Mouse (Mus musculus): ENCODE data around the gene Slc37a4.
"Not testable (repeated sequence)": the region's sequence is repeated elsewhere in the genome, so short reads cannot be mapped to it uniquely, and the experiment has no call there.

Gene Slc37a4

DNA sequence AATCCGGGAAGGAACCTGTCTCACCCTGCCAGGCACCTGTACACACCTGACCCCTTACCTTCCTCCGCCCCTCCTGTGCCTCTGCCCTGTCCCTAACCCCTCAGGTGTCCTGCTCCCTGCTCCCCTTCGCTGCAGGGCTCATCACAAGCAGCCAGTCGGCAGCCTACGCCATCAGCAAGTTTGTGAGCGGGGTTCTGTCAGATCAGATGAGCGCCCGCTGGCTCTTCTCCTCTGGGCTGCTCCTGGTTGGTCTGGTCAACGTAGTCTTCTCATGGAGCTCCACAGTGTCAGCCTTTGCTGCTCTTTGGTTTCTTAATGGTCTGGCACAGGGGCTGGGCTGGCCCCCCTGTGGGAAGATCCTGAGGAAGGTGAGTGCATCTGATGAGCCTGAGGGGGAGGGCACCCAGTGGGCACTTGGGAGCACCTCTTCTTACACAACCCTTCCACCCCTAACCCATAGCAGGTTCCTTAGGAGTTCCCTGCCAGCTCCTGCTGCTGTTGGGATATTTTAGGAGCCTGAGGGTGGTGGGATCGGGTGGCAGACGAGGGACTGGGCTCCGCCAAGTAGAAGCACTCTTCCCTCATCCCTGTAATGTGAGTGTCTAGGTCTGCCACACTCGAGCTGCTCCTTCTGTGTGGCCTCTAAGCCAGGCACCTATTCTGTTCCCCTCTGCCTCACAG, 2.6 kb downstream of the Slc37a4 start:
- DNase-seq: no peak

DNA sequence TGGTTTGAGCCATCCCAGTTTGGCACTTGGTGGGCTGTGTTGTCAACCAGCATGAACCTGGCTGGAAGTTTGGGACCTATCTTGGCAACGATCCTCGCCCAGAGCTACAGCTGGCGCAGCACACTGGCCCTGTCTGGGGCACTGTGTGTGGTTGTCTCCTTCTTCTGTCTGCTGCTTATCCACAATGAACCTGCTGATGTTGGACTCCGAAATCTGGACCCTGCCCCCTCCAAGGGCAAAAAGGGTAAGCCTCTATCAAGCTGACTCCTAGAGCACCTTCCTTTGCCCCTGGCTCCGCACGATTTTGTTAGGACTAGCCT, 3.1 kb downstream of the Slc37a4 start:
- peak; percentile 65 for DNase-seq

GRCm38 (mm10) chr9:44401081-44401480, 4.4 kb downstream of the Slc37a4 start:
- DNase-seq: peak; percentile 92

- DNase-seq: no peak
These were observed 8.4 kb downstream of the Slc37a4 start for GRCm38 (mm10) chr9:44405011-44405410.

DNA sequence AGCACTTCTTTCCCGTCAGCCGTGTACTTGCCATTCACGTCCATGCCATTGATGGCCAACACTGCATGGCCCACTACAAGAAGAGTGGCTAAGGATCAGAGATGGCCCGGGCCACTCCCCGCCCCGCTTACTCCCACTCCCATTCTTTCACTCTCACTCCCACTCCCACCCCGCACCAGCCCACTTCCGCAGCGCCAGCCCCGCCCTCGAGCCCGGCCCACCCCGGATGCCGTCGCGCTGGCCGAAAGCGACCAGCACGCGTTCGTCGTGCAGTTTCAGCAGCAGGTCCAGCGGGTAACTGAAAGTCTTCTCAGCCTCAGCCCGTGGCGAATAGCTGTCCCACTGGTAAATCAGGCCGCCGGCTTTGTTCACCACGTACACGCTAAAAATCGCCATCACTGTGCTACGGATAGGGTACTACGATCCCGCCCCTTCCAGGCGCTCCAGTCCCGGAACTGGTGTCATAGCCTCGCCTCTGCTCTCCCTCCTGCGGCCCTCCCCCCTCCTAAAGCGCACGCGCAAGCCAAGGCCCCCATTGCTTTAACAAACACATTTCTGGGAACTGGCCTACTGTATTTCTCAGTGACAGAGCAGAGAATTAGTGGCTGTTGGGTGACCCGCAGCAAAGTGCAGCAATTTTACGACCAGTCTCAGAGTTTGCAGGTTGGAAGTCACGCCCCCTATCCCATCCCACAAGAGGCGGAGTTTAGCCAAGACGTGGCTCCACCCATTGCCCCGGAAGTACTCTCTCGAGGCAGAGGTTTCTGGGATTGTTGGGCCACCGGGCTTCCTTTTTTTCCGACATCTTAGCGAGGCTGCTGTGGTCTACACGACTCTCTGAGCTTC, 10.5 kb downstream of the Slc37a4 start, which contains the start of the genes Rps25 and Trappc4:
Gene Rps25 (plus strand): TSS at position 234 of the 846 bp plus-strand sequence.
Gene Trappc4 (minus strand): TSS at position 695 of the 846 bp plus-strand sequence.
- DNase-seq: peak; percentile 93

DNA sequence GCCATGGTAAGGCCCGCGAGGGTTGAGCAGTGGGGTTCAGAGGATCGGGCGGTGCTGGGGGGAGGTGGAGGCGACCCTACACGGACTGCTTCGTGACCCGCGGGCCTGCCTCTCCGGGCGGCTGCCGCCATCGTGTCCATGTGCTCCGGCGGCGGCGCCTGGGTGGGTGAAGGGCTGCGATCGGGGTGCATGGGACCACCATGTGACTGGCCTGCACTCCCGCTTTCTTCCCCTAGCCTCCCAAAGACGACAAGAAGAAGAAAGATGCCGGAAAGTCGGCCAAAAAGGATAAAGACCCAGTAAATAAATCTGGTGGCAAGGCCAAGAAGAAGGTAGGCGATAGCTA, 11.1 kb downstream of the Slc37a4 start:
- DNase-seq: no peak

DNA sequence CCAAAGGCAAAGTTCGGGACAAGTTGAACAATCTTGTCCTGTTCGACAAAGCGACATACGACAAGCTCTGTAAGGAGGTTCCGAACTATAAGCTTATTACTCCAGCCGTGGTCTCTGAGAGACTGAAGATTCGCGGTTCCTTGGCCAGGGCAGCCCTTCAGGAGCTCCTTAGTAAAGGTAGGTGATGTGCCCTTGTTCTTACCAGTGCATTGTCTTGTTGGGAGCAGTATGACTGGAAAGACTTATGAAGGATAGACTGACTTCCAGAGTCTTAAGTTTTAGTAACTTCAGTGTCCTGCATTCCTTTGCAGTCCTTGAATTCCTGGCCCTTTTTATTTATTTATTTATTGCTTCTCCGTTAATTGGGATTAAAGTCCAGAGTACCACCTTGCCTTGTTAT, 12.0 kb downstream of the Slc37a4 start:
- DNase-seq: not testable (repeated sequence)

- no peak for DNase-seq
These were observed 14.1 kb downstream of the Slc37a4 start for GRCm38 (mm10) chr9:44410647-44411336.

GRCm38 (mm10) chr9:44411601-44412130, 15.0 kb downstream of the Slc37a4 start:
- no peak for DNase-seq

GRCm38 (mm10) chr9:44412306-44412705, 15.7 kb downstream of the Slc37a4 start:
- no peak for DNase-seq

DNA sequence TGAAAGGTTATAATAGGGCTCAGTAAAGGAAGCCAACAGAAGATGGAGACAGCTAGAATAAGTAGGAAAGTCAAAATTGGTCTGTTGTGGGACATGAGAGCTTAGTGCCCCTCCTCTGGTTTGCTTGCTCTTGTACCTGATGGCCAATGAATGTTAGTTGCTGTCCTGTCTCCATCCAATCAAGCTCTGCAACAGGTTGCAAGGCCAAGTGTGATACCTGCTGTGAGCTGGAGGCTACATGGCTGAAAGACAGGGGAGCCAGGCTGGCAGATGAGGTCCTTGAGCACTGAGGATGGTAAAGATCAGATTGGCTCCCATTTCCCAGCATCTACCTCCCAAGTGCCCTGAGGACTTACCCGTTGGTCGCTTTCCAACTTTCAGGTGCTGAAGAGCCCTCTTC, 16.1 kb downstream of the Slc37a4 start:
- DNase-seq: no peak

DNA sequence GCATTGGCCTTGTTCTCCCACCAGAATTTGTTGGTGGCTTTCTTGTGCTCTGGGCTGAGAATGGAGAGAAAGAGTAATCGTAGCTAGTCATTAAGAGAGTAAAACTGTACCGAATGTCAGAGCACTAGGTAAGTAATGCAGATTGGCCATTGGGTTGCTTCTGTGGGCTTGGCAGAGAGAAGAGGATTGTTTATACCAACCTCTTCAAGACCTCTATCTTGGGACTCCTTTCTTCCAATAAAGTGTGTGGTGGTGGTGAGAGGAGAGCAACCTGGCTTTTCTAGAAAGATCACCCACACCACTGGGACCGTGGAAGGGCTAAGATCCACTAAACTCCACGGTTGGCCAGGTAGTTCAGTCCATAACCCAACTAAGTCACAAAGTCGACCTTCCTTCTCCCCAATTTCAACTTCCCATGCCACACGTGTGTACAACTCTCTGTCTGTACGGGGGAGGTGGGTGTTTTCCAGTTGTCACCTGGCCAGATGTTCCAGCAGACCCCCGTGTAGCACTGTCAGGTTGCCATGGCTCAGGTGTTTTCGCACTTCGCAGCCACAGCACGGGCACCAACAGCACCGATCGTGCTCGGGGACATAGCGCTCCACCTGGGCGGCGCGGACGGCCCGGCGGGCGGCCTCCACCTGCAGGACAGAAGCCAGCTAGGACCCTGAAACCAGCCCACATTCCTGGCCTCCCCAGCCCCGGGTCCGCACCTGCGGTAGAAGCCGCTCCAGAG, 20.7 kb downstream of the Slc37a4 start:
- no peak for DNase-seq

- DNase-seq: peak; percentile 93
These were observed 21.3 kb downstream of the Slc37a4 start for GRCm38 (mm10) chr9:44417892-44418363.

- no peak for DNase-seq
These were observed 22.1 kb downstream of the Slc37a4 start, which contains the start of gene Ccdc84 for GRCm38 (mm10) chr9:44418519-44419385. Gene Ccdc84, minus strand, starts transcription at chr9:44418569.

DNA sequence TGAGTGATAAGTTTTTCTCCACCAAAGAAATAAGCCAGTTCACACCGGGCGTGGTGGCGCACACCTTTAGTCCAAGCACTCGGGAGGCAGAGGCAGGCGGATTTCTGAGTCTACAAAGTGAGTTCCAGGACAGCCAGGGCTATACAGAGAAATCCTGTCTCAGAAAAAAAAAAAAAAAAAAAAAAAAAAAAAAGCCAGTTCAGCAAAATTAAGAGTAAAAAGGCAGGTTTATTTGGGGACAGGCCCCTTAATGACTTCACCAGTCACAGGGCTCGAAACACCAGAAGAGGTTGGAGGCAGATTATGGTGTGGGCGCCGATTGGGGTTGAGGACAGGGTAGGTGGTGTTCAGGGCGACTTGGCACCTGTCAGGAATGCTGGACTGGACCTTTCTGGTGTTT, 23.1 kb downstream of the Slc37a4 start:
- DNase-seq: not testable (repeated sequence)

- no peak for DNase-seq
These were observed 23.7 kb downstream of the Slc37a4 start for GRCm38 (mm10) chr9:44420280-44420898.

GRCm38 (mm10) chr9:44423576-44423975, 26.9 kb downstream of the Slc37a4 start:
- DNase-seq: no peak

- no peak for DNase-seq
These were observed 36.0 kb downstream of the Slc37a4 start for GRCm38 (mm10) chr9:44432577-44433185.

- DNase-seq: no peak
These were observed 39.1 kb downstream of the Slc37a4 start for GRCm38 (mm10) chr9:44435747-44436146.

DNA sequence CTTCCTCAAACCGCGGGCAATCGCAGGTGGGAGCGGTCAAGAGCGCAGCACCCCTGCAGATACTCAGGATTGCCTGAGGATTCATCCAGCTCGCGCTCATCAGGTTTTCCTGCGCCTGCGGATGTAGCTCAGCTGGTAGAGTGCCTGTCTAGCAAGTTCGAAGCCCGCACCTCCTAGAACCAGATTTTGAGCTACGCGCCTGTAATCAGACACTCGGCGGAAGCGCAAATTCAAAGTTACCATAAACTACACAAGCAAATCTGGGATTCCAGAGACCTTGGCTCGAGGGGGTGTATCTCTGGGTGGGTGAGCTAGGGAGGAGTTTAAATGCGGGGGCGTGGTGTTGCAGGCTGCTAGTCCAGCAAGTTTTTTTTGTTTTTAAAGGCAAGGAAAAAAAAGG, 44.3 kb downstream of the Slc37a4 start, which contains the start of gene Foxr1:
Gene Foxr1 (minus strand): TSS at position 176 of the 400 bp plus-strand sequence.
- DNase-seq: no peak

Measured in kidney, adult 11 months (tissue).